In genomic region chr1:93071487-93071971, GRCm38 (mm10) we compare ENCODE assay signal across 8 mouse cellular contexts. TPM values are rescaled to one million over a fixed set of nuclear protein-coding genes. Genes with fewer than 3 reads are reported as not detected.
DNase-seq lines count a peak whose midpoint lies in the region; ATAC-seq and TF ChIP-seq lines count a peak whose summit lies in the region.

No protein-coding gene starts in this region.

- no peaks in the 10 kb centered on the region for H3K9me3 ChIP-seq in heart, embryonic 12.5 days (replicated peaks)
- no peaks in the 10 kb centered on the region for H3K9me3 ChIP-seq in lung, embryonic 16.5 days (ENCODE audit: control insufficient read depth, low read length)
- H3K9me3 ChIP-seq in stomach, postnatal 0 days (ENCODE audit: control insufficient read depth, low read length): no peaks in the 10 kb centered on the region

- peak; percentile 23 to 49 for DNase-seq in heart, adult 18-20 months
- DNase-seq in right cerebral cortex, adult 18-20 months: peak; percentile 69
- DNase-seq in right cerebral cortex, postnatal 4 days: no peak
- DNase-seq in stomach, postnatal 0 days (ENCODE audit: low spot score): no peak
- DNase-seq in embryo, embryonic 10.5 days (ENCODE audit: low spot score): no peak
- DNase-seq in adrenal gland, postnatal 10 days: no peak

- ATAC-seq in heart, embryonic 12.5 days (ENCODE audit: insufficient number of reproducible peaks, low FRiP score): no peak
- ATAC-seq in lung, embryonic 16.5 days (ENCODE audit: low read depth): peak; percentile 53
- peak; percentile 30; the same call in 1 of the 2 replicates for ATAC-seq in stomach, postnatal 0 days (ENCODE audit: low FRiP score, low TSS enrichment)

- 70% methylated on average over 18 of the region's 18 CpGs for WGBS in heart, embryonic 12.5 days
- WGBS in lung, embryonic 16.5 days: 62% methylated on average over 18 of the region's 18 CpGs
- WGBS in stomach, postnatal 0 days: 74% methylated on average over 18 of the region's 18 CpGs

- peaks cover 5% of the 10 kb centered on the region; the same call in 1 of the 2 replicates for H3K4me1 ChIP-seq in heart, embryonic 12.5 days (replicated peaks)
- 0 out of 2 replicates have a peak, but pooled peaks cover 2% of the 10 kb centered on the region for H3K4me1 ChIP-seq in lung, embryonic 16.5 days (replicated peaks; ENCODE audit: control insufficient read depth, insufficient read depth, low read length)
- no peaks in the 10 kb centered on the region for H3K4me1 ChIP-seq in stomach, postnatal 0 days (replicated peaks; ENCODE audit: control insufficient read depth, insufficient read depth)

- H3K27me3 ChIP-seq in heart, embryonic 12.5 days (replicated peaks): 0 out of 2 replicates have a peak, but pooled peaks cover 4% of the 10 kb centered on the region
- no peaks in the 10 kb centered on the region for H3K27me3 ChIP-seq in lung, embryonic 16.5 days (ENCODE audit: control insufficient read depth, insufficient read depth, low read depth, low read length)
- H3K27me3 ChIP-seq in stomach, postnatal 0 days (ENCODE audit: control insufficient read depth, insufficient read depth, low read length): no peaks in the 10 kb centered on the region

- TF ChIP-seq CTCF in stomach, postnatal 0 days (IDR thresholded peaks at IDR 0.05; ENCODE audit: low read depth): no peak

- no peak overlapping the region for H3K4me3 ChIP-seq in heart, embryonic 12.5 days
- no peak overlapping the region for H3K4me3 ChIP-seq in lung, embryonic 16.5 days (ENCODE audit: low read length)
- H3K4me3 ChIP-seq in stomach, postnatal 0 days (ENCODE audit: low read depth, low read length): no peak overlapping the region

- no peak overlapping the region for H3K9ac ChIP-seq in heart, embryonic 12.5 days
- H3K9ac ChIP-seq in lung, embryonic 16.5 days (ENCODE audit: low read length): no peak overlapping the region
- H3K9ac ChIP-seq in stomach, postnatal 0 days (ENCODE audit: low read length): no peak overlapping the region

- no peak for TF ChIP-seq EP300 in stomach, postnatal 0 days (optimal IDR thresholded peaks at IDR 0.05)

- H3K27ac ChIP-seq in heart, embryonic 12.5 days (ENCODE audit: poor library complexity, severe bottlenecking): no peak overlapping the region
- H3K27ac ChIP-seq in lung, embryonic 16.5 days (ENCODE audit: low read length): no peak overlapping the region
- H3K27ac ChIP-seq in stomach, postnatal 0 days (replicated peaks): no peak overlapping the region

- H3K4me2 ChIP-seq in heart, embryonic 12.5 days: no peak overlapping the region
- peak overlapping the region; percentile 26 for H3K4me2 ChIP-seq in lung, embryonic 16.5 days (ENCODE audit: low read depth, low read length)
- H3K4me2 ChIP-seq in stomach, postnatal 0 days (replicated peaks; ENCODE audit: low read depth): no peak overlapping the region

- H3K36me3 ChIP-seq in heart, embryonic 12.5 days: no peaks in the 10 kb centered on the region
- no peaks in the 10 kb centered on the region for H3K36me3 ChIP-seq in lung, embryonic 16.5 days (ENCODE audit: control insufficient read depth, insufficient read depth, low read length)
- H3K36me3 ChIP-seq in stomach, postnatal 0 days (ENCODE audit: control insufficient read depth, insufficient read depth, low read length): no peaks in the 10 kb centered on the region

RNA-seq across cellular contexts. Expression of gene Kif1a, which starts 30.2 kb away (rescaled TPM):
- 1 to 10 TPM; 1.2 to 1.8 TPM for total RNA-seq in heart, adult 18-20 months (2021)
- 7.4 and 7.7 TPM in 2 replicates for polyA plus RNA-seq in heart, embryonic 12.5 days (2016; fragmentation: Nextera tagmentation; extraction: Ambion mirVana)
- polyA plus RNA-seq in lung, embryonic 16.5 days (2015; fragmentation: Nextera tagmentation; extraction: Ambion mirVana): 7.9 and 9.2 TPM in 2 replicates
- polyA plus RNA-seq in stomach, postnatal 0 days (2015; fragmentation: Nextera tagmentation; extraction: Ambion mirVana): 7.7 and 9.6 TPM in 2 replicates
- total RNA-seq in adrenal gland, postnatal 10 days (2021): 10 to 100 TPM; 15.6 to 29.2 TPM

Comparison
In these comparisons a context has a peak if more than half of its experiments do, and no peak if none do; other contexts are left out.
1. DNase-seq: peak in heart, adult 18-20 months (2 of 2) and right cerebral cortex, adult 18-20 months (single experiment); none in right cerebral cortex, postnatal 4 days (single experiment), stomach, postnatal 0 days (single experiment), embryo, embryonic 10.5 days (single experiment) and adrenal gland, postnatal 10 days (single experiment).